Comparison of ENCODE assay signal across 8 mouse cellular contexts in genomic region chr16:23225821-23226600, GRCm38 (mm10). TPM values are rescaled to one million over a fixed set of nuclear protein-coding genes. Genes with fewer than 3 reads are reported as not detected.
DNase-seq lines count a peak whose midpoint lies in the region; ATAC-seq lines count a peak whose summit lies in the region.

No protein-coding gene starts in this region.

- H3K4me1 ChIP-seq in heart, embryonic 10.5 days, result peaks cover 34% of the 10 kb centered on the region
- peaks cover 34% of the 10 kb centered on the region for H3K4me1 ChIP-seq in kidney, embryonic 14.5 days (ENCODE audit: control insufficient read depth, insufficient read depth, low read length)
- H3K4me1 ChIP-seq in liver, embryonic 12.5 days, result no peaks in the 10 kb centered on the region

- peak; percentile 53 for ATAC-seq in kidney, embryonic 14.5 days (ENCODE audit: low FRiP score, low TSS enrichment)
- no peak for ATAC-seq in liver, embryonic 12.5 days

- peak overlapping the region; percentile 91 for H3K27ac ChIP-seq in heart, embryonic 10.5 days
- peak overlapping the region; percentile 84; the same call in 1 of the 2 replicates for H3K27ac ChIP-seq in kidney, embryonic 14.5 days (ENCODE audit: low read depth, low read length)
- H3K27ac ChIP-seq in liver, embryonic 12.5 days, result peak overlapping the region; percentile 51; the same call in 1 of the 2 replicates

- H3K4me3 ChIP-seq in heart, embryonic 10.5 days, result peak overlapping the region; percentile 86
- peak overlapping the region; percentile 69 for H3K4me3 ChIP-seq in kidney, embryonic 14.5 days (ENCODE audit: low read length)
- peak overlapping the region; percentile 58 for H3K4me3 ChIP-seq in liver, embryonic 12.5 days

- peaks cover 24% of the 10 kb centered on the region for H3K27me3 ChIP-seq in heart, embryonic 10.5 days (ENCODE audit: insufficient read depth, poor library complexity, severe bottlenecking)
- no peaks in the 10 kb centered on the region for H3K27me3 ChIP-seq in kidney, embryonic 14.5 days (ENCODE audit: control insufficient read depth, insufficient read depth, low read length)
- peaks cover 74% of the 10 kb centered on the region for H3K27me3 ChIP-seq in liver, embryonic 12.5 days (replicated peaks)

- 1% methylated on average over 28 of the region's 28 CpGs for WGBS in heart, embryonic 10.5 days
- under 1% methylated on average over 28 of the region's 28 CpGs for WGBS in kidney, embryonic 14.5 days
- WGBS in liver, embryonic 12.5 days (ENCODE audit: insufficient replicate concordance), result 1% methylated on average over 28 of the region's 28 CpGs

- H3K9me3 ChIP-seq in heart, embryonic 10.5 days, result no peaks in the 10 kb centered on the region
- H3K9me3 ChIP-seq in kidney, embryonic 14.5 days (ENCODE audit: control insufficient read depth, low read length), result no peaks in the 10 kb centered on the region
- H3K9me3 ChIP-seq in liver, embryonic 12.5 days (replicated peaks), result no peaks in the 10 kb centered on the region

- DNase-seq in urinary bladder, adult 18-20 months (ENCODE audit: low spot score in 2 of 2), result peak; percentile 15 to 57
- no peak for DNase-seq in urinary bladder, postnatal 10 days (ENCODE audit: low spot score)
- DNase-seq in embryo, embryonic 9.5 days (ENCODE audit: extremely low spot score), result peak; percentile 70
- no peak for DNase-seq in heart, embryonic 10.5 days (ENCODE audit: low spot score)
- DNase-seq in naive thymus-derived CD4-positive, alpha-beta T cell, adult 2 months (ENCODE audit: low read depth), result peak; percentile 79
- DNase-seq in testis, postnatal 14 days (ENCODE audit: low spot score), result peak; percentile 21

- peak overlapping the region; percentile 81 for H3K4me2 ChIP-seq in kidney, embryonic 14.5 days (replicated peaks; ENCODE audit: low read depth, low read length)
- peak overlapping the region; percentile 62 for H3K4me2 ChIP-seq in liver, embryonic 12.5 days

- no peaks in the 10 kb centered on the region for H3K36me3 ChIP-seq in heart, embryonic 10.5 days
- no peaks in the 10 kb centered on the region for H3K36me3 ChIP-seq in kidney, embryonic 14.5 days (ENCODE audit: control insufficient read depth, insufficient read depth, low read length)
- no peaks in the 10 kb centered on the region for H3K36me3 ChIP-seq in liver, embryonic 12.5 days

- peak overlapping the region; percentile 90 for H3K9ac ChIP-seq in kidney, embryonic 14.5 days (ENCODE audit: low read depth, low read length)
- 0 out of 2 replicates have a peak overlapping the region, but pooled peaks have one; percentile 44 for H3K9ac ChIP-seq in liver, embryonic 12.5 days

RNA-seq across cellular contexts. Expression of gene St6gal1, which starts 1.5 kb away (rescaled TPM):
- polyA plus RNA-seq in heart, embryonic 10.5 days (2016; fragmentation: Nextera tagmentation; extraction: Ambion mirVana), result 11.2 and 18.0 TPM in 2 replicates
- 32.5 and 36.7 TPM in 2 replicates for polyA plus RNA-seq in kidney, embryonic 14.5 days (2014; fragmentation: Nextera tagmentation; extraction: Ambion mirVana)
- polyA plus RNA-seq in liver, embryonic 12.5 days (2016; fragmentation: Nextera tagmentation; extraction: Ambion mirVana), result 7.5 and 7.9 TPM in 2 replicates

Comparison
In these comparisons a context has a peak if more than half of its experiments do, and no peak if none do; other contexts are left out.
1. DNase-seq: peak in urinary bladder, adult 18-20 months (2 of 2), embryo, embryonic 9.5 days (single experiment), naive thymus-derived CD4-positive, alpha-beta T cell, adult 2 months (single experiment) and testis, postnatal 14 days (single experiment); none in urinary bladder, postnatal 10 days (single experiment) and heart, embryonic 10.5 days (single experiment).
2. Peak in every context shown above with its lines, with median percentiles within 50 percentile points of each other: H3K27ac ChIP-seq and H3K4me3 ChIP-seq.